Mouse (Mus musculus): ENCODE results near the gene 5031410I06Rik.
"Not testable (repeated sequence)": the region's sequence is repeated elsewhere in the genome, so short reads cannot be mapped to it uniquely, and the experiment has no call there.

5031410I06Rik gene

GRCm38 (mm10) chr5:26105262-26105661 lies at the start of gene 5031410I06Rik:
Gene 5031410I06Rik (minus strand): TSS chr5:26105362.
- DNase-seq (ENCODE audit: low spot score in 2 of 2), result not testable (repeated sequence)

GRCm38 (mm10) chr5:26142891-26143290 lies 37.7 kb upstream of the 5031410I06Rik start:
- DNase-seq (ENCODE audit: low spot score in 2 of 2), result no peak

- not testable (repeated sequence) for DNase-seq (ENCODE audit: low spot score in 2 of 2)
Measured at GRCm38 (mm10) chr5:26121321-26121720, 16.2 kb upstream of the 5031410I06Rik start, which contains the start of gene Gm10220. Gene Gm10220 (minus strand): TSS chr5:26121421.

- DNase-seq (ENCODE audit: low spot score in 2 of 2), result not testable (repeated sequence)
Measured at GRCm38 (mm10) chr5:26089191-26089590, 16.0 kb downstream of the 5031410I06Rik start, which contains the start of gene Gm10471. Gene Gm10471 (minus strand): TSS chr5:26089291.

- DNase-seq (ENCODE audit: low spot score in 2 of 2), result not testable (repeated sequence)
Measured at GRCm38 (mm10) chr5:26079023-26079422, 26.1 kb downstream of the 5031410I06Rik start.

- no peak for DNase-seq (ENCODE audit: low spot score in 2 of 2)
Measured at GRCm38 (mm10) chr5:26070716-26071115, 34.4 kb downstream of the 5031410I06Rik start.

GRCm38 (mm10) chr5:26058481-26058880 lies 46.7 kb downstream of the 5031410I06Rik start, which contains the start of gene Gm7347:
Gene Gm7347 (minus strand): TSS chr5:26058581.
- not testable (repeated sequence) for DNase-seq (ENCODE audit: low spot score in 2 of 2)
